Mouse (Mus musculus): Measurements from ENCODE around the gene Pold1.

GRCm38 (mm10) chr7:44552141-44552908 is 3.7 kb upstream of the Pold1 start:
- no peak for TF ChIP-seq EP300 (IDR thresholded peaks at IDR 0.05)
- no peak for TF ChIP-seq CTCF (IDR thresholded peaks at IDR 0.05)

Measured in lung, postnatal 0 days (tissue).